Mouse (Mus musculus) megakaryocyte, embryonic 14.5 days (primary cell): ENCODE data around the gene Ptprn2. TPM values are rescaled to one million over a fixed set of nuclear protein-coding genes. Genes with fewer than 3 reads are reported as not detected.

Experiments
- H3K27me3 ChIP-seq: replicated peaks from 2 replicates; pipeline ENCODE3; 2012; ENCODE audit warnings: inconsistent platforms
- H3K36me3 ChIP-seq: replicated peaks from 2 replicates; pipeline ENCODE3; 2012; ENCODE audit warnings: low read length, inconsistent platforms, mixed read lengths
- H3K4me1 ChIP-seq: 2 replicates; pipeline ENCODE4 v1.6.1; 2012; ENCODE audit warnings: inconsistent platforms
- H3K4me3 ChIP-seq: replicated peaks from 2 replicates; pipeline ENCODE3; 2012; ENCODE audit warnings: moderate library complexity, mild to moderate bottlenecking, inconsistent platforms
- H3K9me3 ChIP-seq: 2 replicates; pipeline ENCODE4 v1.6.1; 2012; ENCODE audit warnings: inconsistent platforms
- FLI1 ChIP-seq: IDR thresholded peaks from 2 replicates; pipeline ENCODE4 v1.6.1; 2012; ENCODE audit warnings: low read length, inconsistent platforms, mixed read lengths
- GATA1 ChIP-seq: IDR thresholded peaks from 3 replicates; pipeline ENCODE4 v1.6.1; 2012; ENCODE audit warnings: mixed read lengths, low read length, inconsistent platforms, borderline replicate concordance
- polyA plus RNA-seq: library from polyadenylated mRNA; stranded (reverse); fragments of >175 nt; gene quantifications from 2 replicates; pipeline ENCODE4 v1.2.3, GENCODE M21; 2012; ENCODE audit warnings: low replicate concordance; ENCODE audit not compliant: insufficient read depth

Gene Ptprn2
- polyA plus RNA-seq, 1 experiment: not detected

GRCm38 (mm10) chr12:117304751-117305624, 819.5 kb downstream of the Ptprn2 start:
- H3K4me1 ChIP-seq: no peaks in the 10 kb centered on the region
- no peaks in the 10 kb centered on the region for H3K36me3 ChIP-seq
- TF ChIP-seq GATA1: no peak
- TF ChIP-seq FLI1: no peak
- H3K9me3 ChIP-seq: no peaks in the 10 kb centered on the region; the same call in 1 of the 2 replicates
- no peaks in the 10 kb centered on the region for H3K27me3 ChIP-seq
- H3K4me3 ChIP-seq: no peak overlapping the region

GRCm38 (mm10) chr12:117305625-117306105, 820.1 kb downstream of the Ptprn2 start:
- Histone ChIP-seq H3K9me3 (no peaks in the 10 kb centered on the region; the same call in 1 of the 2 replicates), H3K4me1 (no peaks in the 10 kb centered on the region), H3K4me3 (no peak overlapping the region), H3K36me3 (no peaks in the 10 kb centered on the region), H3K27me3 (no peaks in the 10 kb centered on the region)
- TF ChIP-seq GATA1 (no peak), FLI1 (no peak)

DNA sequence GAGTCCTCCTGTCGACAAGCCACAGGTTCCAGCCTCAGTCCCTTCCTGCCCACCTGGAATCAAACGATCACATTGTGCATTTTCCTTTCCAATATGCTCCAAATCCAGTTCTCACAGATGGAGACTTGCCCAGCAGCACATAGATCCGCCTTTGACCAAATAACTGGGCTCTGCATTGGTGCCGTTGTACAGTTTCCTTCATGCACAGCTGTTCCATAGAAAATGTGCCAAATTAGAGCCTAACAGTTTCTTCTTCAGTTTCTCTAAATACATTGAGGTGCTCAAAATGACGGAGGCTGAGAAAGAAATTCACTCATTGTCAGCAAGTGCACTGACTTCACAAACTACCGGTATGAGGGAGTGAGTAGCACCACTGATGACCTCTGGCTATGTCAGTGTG, 826.6 kb downstream of the Ptprn2 start:
- no peak for TF ChIP-seq GATA1
- no peak for TF ChIP-seq FLI1
- peaks cover 25% of the 10 kb centered on the region for H3K9me3 ChIP-seq
- H3K36me3 ChIP-seq: no peaks in the 10 kb centered on the region

GRCm38 (mm10) chr12:117314987-117315386, 829.5 kb downstream of the Ptprn2 start:
- Histone ChIP-seq H3K4me3 (no peak overlapping the region), H3K36me3 (no peaks in the 10 kb centered on the region), H3K27me3 (no peaks in the 10 kb centered on the region), H3K4me1 (no peaks in the 10 kb centered on the region), H3K9me3 (peaks cover 30% of the 10 kb centered on the region)
- TF ChIP-seq GATA1 (no peak), FLI1 (no peak)

More for the DNA sequence above, 826.6 kb downstream of the Ptprn2 start:
- Histone ChIP-seq H3K27me3 (no peaks in the 10 kb centered on the region), H3K4me3 (no peak overlapping the region), H3K4me1 (no peaks in the 10 kb centered on the region)

DNA sequence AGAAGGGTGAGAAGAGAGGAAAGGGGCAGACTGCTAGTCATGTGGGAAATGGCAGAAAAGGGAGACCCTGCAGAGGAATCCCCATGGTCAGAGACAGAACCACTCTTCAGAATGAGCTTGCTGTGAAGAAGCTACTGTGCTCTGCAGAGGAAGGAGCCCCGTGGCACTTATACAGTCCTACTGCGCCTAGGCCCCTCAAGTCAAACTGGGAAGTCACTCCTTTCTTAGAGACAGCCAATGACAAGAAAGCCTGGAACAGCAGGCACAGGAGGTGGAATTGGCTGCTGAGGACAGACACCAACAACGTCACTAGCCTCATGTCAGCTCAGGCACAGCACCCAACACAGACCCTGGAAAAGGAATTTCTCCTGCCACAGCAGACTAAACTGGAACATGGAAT, 830.1 kb downstream of the Ptprn2 start:
- TF ChIP-seq GATA1 (no peak), FLI1 (no peak)
- no peaks in the 10 kb centered on the region for H3K4me1 ChIP-seq
- peaks cover 30% of the 10 kb centered on the region for H3K9me3 ChIP-seq
- H3K27me3 ChIP-seq: no peaks in the 10 kb centered on the region
- no peaks in the 10 kb centered on the region for H3K36me3 ChIP-seq
- H3K4me3 ChIP-seq: no peak overlapping the region

DNA sequence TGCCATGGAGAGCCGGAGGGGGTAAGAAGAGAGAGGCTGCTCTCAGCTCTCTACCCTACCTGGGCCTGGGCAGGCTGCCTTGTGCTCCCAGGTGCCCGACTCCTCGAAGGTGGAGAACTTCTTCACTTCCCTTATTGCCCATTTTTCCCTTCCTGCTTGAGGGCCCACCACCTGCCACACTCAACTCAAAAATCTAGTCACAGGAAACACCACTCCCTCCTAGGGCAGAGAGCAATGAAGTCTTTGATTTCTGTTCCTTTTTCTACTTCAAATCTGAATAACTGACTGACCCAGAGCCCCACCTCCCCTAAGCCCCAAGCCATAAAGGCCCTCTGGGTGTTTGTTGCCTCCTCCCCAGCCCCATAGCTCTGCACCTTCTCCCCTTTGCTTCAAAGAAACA, 832.7 kb downstream of the Ptprn2 start:
- no peak for TF ChIP-seq FLI1
- TF ChIP-seq GATA1: no peak
- Histone ChIP-seq H3K9me3 (peaks cover 26% of the 10 kb centered on the region), H3K27me3 (no peaks in the 10 kb centered on the region), H3K4me3 (no peak overlapping the region), H3K4me1 (no peaks in the 10 kb centered on the region), H3K36me3 (no peaks in the 10 kb centered on the region)

DNA sequence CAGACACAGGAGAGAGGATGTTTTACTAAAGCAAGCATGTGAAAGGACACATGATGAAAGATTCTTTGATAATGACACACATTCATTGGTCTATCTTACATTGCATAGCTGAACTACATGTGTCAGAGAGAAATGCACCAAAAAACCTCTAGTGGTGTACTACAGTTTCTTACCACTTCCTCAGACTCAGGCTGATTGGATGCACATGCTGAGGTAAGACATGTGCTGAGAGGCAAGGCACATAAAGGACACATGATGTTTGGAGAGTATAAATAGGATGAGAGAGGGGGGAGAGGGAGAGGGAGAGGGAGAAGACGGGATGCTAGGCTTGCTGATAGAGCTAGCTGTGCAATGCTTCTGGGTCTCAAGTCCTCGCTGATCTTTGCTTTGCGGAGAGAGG, 837.5 kb downstream of the Ptprn2 start:
- no peaks in the 10 kb centered on the region for H3K4me1 ChIP-seq
- H3K9me3 ChIP-seq: no peaks in the 10 kb centered on the region; the same call in 1 of the 2 replicates
- H3K36me3 ChIP-seq: no peaks in the 10 kb centered on the region
- H3K27me3 ChIP-seq: no peaks in the 10 kb centered on the region
- TF ChIP-seq FLI1: no peak
- no peak for TF ChIP-seq GATA1
- H3K4me3 ChIP-seq: no peak overlapping the region

Other genes starting within 250 kb of the Ptprn2 start
- 2.0 TPM in 1 of 2 replicates, not detected in the other for gene Wdr60, start 222.7 kb upstream of the Ptprn2 start, polyA plus RNA-seq
- not detected in 2 replicates for gene Gm11027, start 210.3 kb upstream of the Ptprn2 start, polyA plus RNA-seq
- 3.8 and 4.3 TPM in 2 replicates for gene Esyt2, start 204.5 kb upstream of the Ptprn2 start, polyA plus RNA-seq
- gene Ncapg2, start 80.3 kb upstream of the Ptprn2 start, polyA plus RNA-seq: 0.40 TPM in 1 of 2 replicates, not detected in the other